Mouse (Mus musculus) intestine, embryonic 14.5 days (tissue): ENCODE measurements at regions not wholly inside any gene's neighbourhood (a gene's known extent, or its start where the extent isn't known, plus 50 kb on each side); places are given as distances from the start of the nearest gene placed in this dataset.

Source experiments
- ATAC-seq: fragments of 200-750 bp; cut with Nextera tagmentation; replicated peaks from 2 replicates; pipeline ENCODE4 v1.8.0; 2017; ENCODE audit warnings: low read depth, moderate number of reproducible peaks, moderate TSS enrichment, moderate library complexity; ENCODE audit not compliant: low FRiP score, low TSS enrichment
- DNase-seq: peaks from one replicate; pipeline ENCODE4 v3.0.0-alpha.2; 2018; ENCODE audit warnings: low spot score
- H3K27ac ChIP-seq: fragments of 300-500 bp; sonication (generic); 2 replicates; pipeline ENCODE4 v1.5.1; 2014; ENCODE audit warnings: low read depth, mild to moderate bottlenecking, control low read depth
- H3K27me3 ChIP-seq: fragments of 300-500 bp; sonication (generic); replicated peaks from 2 replicates; pipeline ENCODE4 v1.6.1; 2014; ENCODE audit warnings: low read length, control low read depth; ENCODE audit not compliant: control insufficient read depth, insufficient read depth
- H3K36me3 ChIP-seq: fragments of 300-500 bp; sonication (generic); 2 replicates; pipeline ENCODE4 v1.6.1; 2014; ENCODE audit warnings: low read length, control low read depth; ENCODE audit not compliant: control insufficient read depth, insufficient read depth
- H3K4me1 ChIP-seq: fragments of 300-500 bp; sonication (generic); replicated peaks from 2 replicates; pipeline ENCODE4 v1.6.1; 2014; ENCODE audit warnings: low read length, control low read depth, mixed read lengths; ENCODE audit not compliant: control insufficient read depth, insufficient read depth
- H3K4me2 ChIP-seq: fragments of 300-500 bp; sonication (generic); 2 replicates; pipeline ENCODE4 v1.6.1; 2014; ENCODE audit warnings: low read length
- H3K4me3 ChIP-seq: fragments of 300-500 bp; sonication (generic); 2 replicates; pipeline ENCODE4 v1.5.1; 2014; ENCODE audit warnings: low read depth, low read length, control low read depth, mixed read lengths
- H3K9ac ChIP-seq: fragments of 300-500 bp; sonication (generic); 2 replicates; pipeline ENCODE4 v1.6.1; 2014; ENCODE audit warnings: mild to moderate bottlenecking, low read length
- H3K9me3 ChIP-seq: fragments of 300-500 bp; sonication (generic); 2 replicates; pipeline ENCODE4 v1.6.1; 2016; ENCODE audit warnings: low read length, control low read depth; ENCODE audit not compliant: control insufficient read depth
- WGBS: fragments of 180-500 bp; shearing (Covaris S2); extraction: QIAGEN DNeasy Blood & Tissue Kit; methylation state at CpG from one replicate; pipeline ENCODE4 v1.1.7; 2014; 5-methylcytosine and 5-hydroxymethylcytosine counted together

DNA sequence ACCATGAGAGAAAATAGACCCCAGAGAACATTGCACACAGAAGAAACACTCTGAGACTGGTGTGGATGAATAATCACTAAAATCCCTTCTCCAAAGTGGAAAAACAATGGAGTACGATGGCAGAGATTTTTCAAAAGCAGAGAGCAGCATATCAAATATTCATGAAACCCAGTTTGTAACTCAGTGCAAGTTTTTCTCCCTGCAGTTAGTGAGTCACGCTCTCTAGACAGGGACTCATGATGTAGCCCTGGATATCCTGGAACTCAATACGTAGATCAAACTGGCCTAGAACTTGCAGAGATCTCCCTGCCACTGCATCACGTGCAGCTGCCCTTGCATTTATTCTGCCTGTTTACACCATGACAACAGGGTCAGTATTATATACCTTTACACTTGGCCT lies 210.9 kb upstream of the Emcn start:
- no peaks in the 10 kb centered on the region for H3K36me3 ChIP-seq
- 89% methylated on average over 4 of the region's 4 CpGs for WGBS
- no peaks in the 10 kb centered on the region for H3K9me3 ChIP-seq
- no peaks in the 10 kb centered on the region for H3K27me3 ChIP-seq
- no peak overlapping the region for H3K4me2 ChIP-seq
- ATAC-seq (no peak), DNase-seq (no peak)
- no peak overlapping the region for H3K9ac ChIP-seq
- H3K4me3 ChIP-seq, result no peak overlapping the region
- no peak overlapping the region for H3K27ac ChIP-seq
- no peaks in the 10 kb centered on the region for H3K4me1 ChIP-seq

DNA sequence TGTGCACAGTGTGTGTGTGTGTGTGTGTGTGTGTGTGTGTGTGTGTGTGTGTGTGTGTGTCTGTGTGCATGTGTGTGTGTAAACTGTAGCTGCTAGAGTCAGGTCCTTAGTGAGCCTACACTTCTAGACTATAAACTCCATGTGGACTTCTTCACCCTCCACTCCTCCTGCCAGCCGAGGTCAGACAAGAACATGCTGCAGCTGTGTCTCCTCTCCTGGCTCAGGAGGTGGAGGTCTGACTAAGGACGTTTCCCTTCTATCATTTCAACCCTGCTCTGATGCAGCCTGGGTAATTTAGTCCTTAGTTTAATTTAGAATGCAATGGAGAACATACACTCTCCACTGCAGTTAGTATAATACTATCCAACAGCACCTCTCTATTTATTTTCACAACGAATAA lies 198.8 kb upstream of the Emcn start:
- no peaks in the 10 kb centered on the region for H3K36me3 ChIP-seq
- 48% methylated on average over 3 of the region's 3 CpGs for WGBS
- no peak overlapping the region for H3K4me2 ChIP-seq
- H3K4me1 ChIP-seq, result no peaks in the 10 kb centered on the region
- no peak overlapping the region for H3K9ac ChIP-seq
- H3K27me3 ChIP-seq, result no peaks in the 10 kb centered on the region
- H3K9me3 ChIP-seq, result no peaks in the 10 kb centered on the region
- H3K4me3 ChIP-seq, result no peak overlapping the region
- DNase-seq (no peak), ATAC-seq (no peak)
- no peak overlapping the region for H3K27ac ChIP-seq

- no peak overlapping the region for H3K27ac ChIP-seq
- H3K36me3 ChIP-seq, result no peaks in the 10 kb centered on the region
- ATAC-seq (no peak), DNase-seq (no peak)
- no peaks in the 10 kb centered on the region for H3K27me3 ChIP-seq
- no peaks in the 10 kb centered on the region for H3K4me1 ChIP-seq
- no peak overlapping the region for H3K4me2 ChIP-seq
- H3K4me3 ChIP-seq, result no peak overlapping the region
- no peak overlapping the region for H3K9ac ChIP-seq
- no peaks in the 10 kb centered on the region for H3K9me3 ChIP-seq
Measured at GRCm38 (mm10) chr3:137146062-137146461, 194.8 kb upstream of the Emcn start.

DNA sequence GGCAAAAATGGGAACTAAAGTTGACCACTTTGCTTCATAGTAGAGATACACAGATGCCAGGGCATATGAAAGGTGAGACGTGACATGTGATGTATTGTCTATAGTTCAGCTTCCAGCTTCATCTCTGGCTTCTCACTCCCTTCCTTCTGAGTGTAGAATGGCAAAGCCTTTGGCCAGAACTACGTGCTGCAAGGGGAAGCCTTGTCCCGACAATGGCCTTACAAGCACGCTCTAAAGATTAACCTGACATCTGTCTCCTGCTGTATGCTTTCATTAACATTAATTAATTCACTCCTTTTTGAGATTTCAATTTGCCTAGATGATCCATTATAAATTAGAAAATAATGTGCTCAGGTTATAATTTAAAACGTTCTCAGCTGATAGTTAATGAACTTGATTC lies 193.5 kb upstream of the Emcn start:
- ATAC-seq, result no peak
- H3K4me1 ChIP-seq, result no peaks in the 10 kb centered on the region
- no peaks in the 10 kb centered on the region for H3K36me3 ChIP-seq
- no peak overlapping the region for H3K4me2 ChIP-seq
- H3K9ac ChIP-seq, result no peak overlapping the region
- H3K4me3 ChIP-seq, result no peak overlapping the region
- H3K27me3 ChIP-seq, result no peaks in the 10 kb centered on the region
- H3K27ac ChIP-seq, result no peak overlapping the region
- no peaks in the 10 kb centered on the region for H3K9me3 ChIP-seq
- DNase-seq, result no peak
- 84% methylated on average over 5 of the region's 5 CpGs for WGBS

GRCm38 (mm10) chr3:137150414-137151010 lies 190.4 kb upstream of the Emcn start:
- 67% methylated on average over 14 of the region's 14 CpGs for WGBS
- Histone ChIP-seq H3K4me1 (no peaks in the 10 kb centered on the region), H3K4me2 (no peak overlapping the region), H3K36me3 (no peaks in the 10 kb centered on the region), H3K4me3 (no peak overlapping the region), H3K9me3 (no peaks in the 10 kb centered on the region), H3K9ac (no peak overlapping the region), H3K27me3 (no peaks in the 10 kb centered on the region), H3K27ac (no peak overlapping the region)
- DNase-seq (no peak), ATAC-seq (no peak)

DNA sequence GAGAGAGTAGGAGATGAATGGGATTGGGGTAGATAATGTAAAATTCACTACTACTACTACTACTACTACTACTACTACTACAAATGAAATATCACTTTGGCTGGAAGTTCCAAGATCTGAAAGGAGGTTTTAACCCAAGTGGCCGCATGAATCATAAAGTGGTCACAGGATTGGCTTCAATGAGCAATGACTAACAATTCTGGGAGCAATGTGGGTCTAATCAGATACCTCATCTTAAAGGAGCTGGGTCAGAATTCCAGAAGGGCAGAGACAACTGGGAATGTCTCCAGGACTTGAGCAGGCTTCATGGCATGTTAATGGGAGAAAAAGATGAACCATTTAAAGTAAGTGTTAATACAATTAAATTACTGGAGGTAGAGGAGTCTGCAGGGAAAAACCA lies 189.4 kb upstream of the Emcn start:
- H3K9ac ChIP-seq, result no peak overlapping the region
- H3K4me1 ChIP-seq, result no peaks in the 10 kb centered on the region
- no peak overlapping the region for H3K4me3 ChIP-seq
- no peak for ATAC-seq
- no peaks in the 10 kb centered on the region for H3K27me3 ChIP-seq
- WGBS, result 95% methylated on average over 1 of the region's 1 CpGs
- no peak overlapping the region for H3K27ac ChIP-seq
- no peak for DNase-seq
- no peaks in the 10 kb centered on the region for H3K36me3 ChIP-seq
- H3K9me3 ChIP-seq, result no peaks in the 10 kb centered on the region
- no peak overlapping the region for H3K4me2 ChIP-seq

- H3K4me2 ChIP-seq, result no peak overlapping the region
- no peak overlapping the region for H3K4me3 ChIP-seq
- no peaks in the 10 kb centered on the region for H3K27me3 ChIP-seq
- no peaks in the 10 kb centered on the region for H3K9me3 ChIP-seq
- ATAC-seq (no peak), DNase-seq (no peak)
- H3K36me3 ChIP-seq, result no peaks in the 10 kb centered on the region
- no peaks in the 10 kb centered on the region for H3K4me1 ChIP-seq
- 70% methylated on average over 6 of the region's 6 CpGs for WGBS
- no peak overlapping the region for H3K9ac ChIP-seq
- H3K27ac ChIP-seq, result no peak overlapping the region
Measured at GRCm38 (mm10) chr3:137153234-137153633, 187.6 kb upstream of the Emcn start.

GRCm38 (mm10) chr3:137154200-137155042 lies 186.4 kb upstream of the Emcn start:
- H3K9ac ChIP-seq, result no peak overlapping the region
- H3K36me3 ChIP-seq, result no peaks in the 10 kb centered on the region
- no peak overlapping the region for H3K27ac ChIP-seq
- no peak overlapping the region for H3K4me2 ChIP-seq
- DNase-seq (no peak), ATAC-seq (no peak)
- whole genome bisulfite sequencing, result 82% methylated on average over 9 of the region's 9 CpGs
- H3K27me3 ChIP-seq, result no peaks in the 10 kb centered on the region
- H3K9me3 ChIP-seq, result no peaks in the 10 kb centered on the region
- H3K4me1 ChIP-seq, result no peaks in the 10 kb centered on the region
- no peak overlapping the region for H3K4me3 ChIP-seq

DNA sequence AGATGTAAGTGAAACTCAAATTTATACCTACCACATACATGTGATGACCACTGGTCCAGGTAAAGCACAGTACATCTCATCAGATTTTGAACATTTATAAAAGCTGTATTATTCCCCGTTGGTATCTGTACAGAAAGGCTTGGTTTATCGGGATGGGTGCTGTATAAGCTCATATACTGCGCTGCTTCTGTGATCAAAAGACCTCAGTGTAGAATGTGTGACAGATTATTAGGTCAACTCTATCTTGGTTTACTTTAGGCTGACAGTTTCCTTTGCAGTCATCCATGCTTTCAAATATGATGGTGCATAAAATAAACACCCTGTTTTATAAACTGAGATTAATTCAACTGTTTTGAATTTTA lies 185.8 kb upstream of the Emcn start:
- ATAC-seq (no peak), DNase-seq (no peak)
- 47% methylated on average over 3 of the region's 3 CpGs for WGBS
- Histone ChIP-seq H3K4me1 (no peaks in the 10 kb centered on the region), H3K27me3 (no peaks in the 10 kb centered on the region), H3K4me3 (no peak overlapping the region), H3K27ac (no peak overlapping the region), H3K4me2 (no peak overlapping the region), H3K36me3 (no peaks in the 10 kb centered on the region), H3K9me3 (no peaks in the 10 kb centered on the region), H3K9ac (no peak overlapping the region)
